Mouse (Mus musculus) spleen, postnatal 4 days (tissue): Measurements from ENCODE around the gene Vmn2r44.
"Not testable (repeated sequence)": the region's sequence is repeated elsewhere in the genome, so short reads cannot be mapped to it uniquely, and the experiment has no call there.

Experiments
- DNase-seq, 2 experiments: peaks; one replicate each; pipeline ENCODE4 v3.0.0; 2022; ENCODE audit warnings: low spot score in 2 of 2

Gene Vmn2r44

DNA sequence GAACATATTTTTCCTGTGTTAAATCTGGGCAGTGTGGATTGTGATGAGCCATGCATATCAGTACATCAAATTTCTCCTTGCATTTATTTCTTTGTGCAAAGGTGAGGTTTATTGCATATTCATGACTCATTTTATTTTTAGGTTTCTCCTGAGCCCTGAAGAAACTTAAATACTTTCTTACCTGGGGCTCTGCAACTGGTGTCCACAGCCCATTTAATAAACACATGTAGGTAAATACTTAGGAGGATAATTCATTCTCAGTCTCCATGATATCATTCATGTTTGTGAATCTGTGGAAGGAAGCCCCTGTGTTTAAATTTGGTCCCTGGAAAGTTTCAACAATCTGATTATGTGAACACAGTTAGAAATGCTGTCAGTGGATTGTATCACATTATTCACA lies at the start of gene Vmn2r44:
Vmn2r44 (minus strand) TSS at position 101 of the 400 bp plus-strand sequence.
- DNase-seq = not testable (repeated sequence)

DNA sequence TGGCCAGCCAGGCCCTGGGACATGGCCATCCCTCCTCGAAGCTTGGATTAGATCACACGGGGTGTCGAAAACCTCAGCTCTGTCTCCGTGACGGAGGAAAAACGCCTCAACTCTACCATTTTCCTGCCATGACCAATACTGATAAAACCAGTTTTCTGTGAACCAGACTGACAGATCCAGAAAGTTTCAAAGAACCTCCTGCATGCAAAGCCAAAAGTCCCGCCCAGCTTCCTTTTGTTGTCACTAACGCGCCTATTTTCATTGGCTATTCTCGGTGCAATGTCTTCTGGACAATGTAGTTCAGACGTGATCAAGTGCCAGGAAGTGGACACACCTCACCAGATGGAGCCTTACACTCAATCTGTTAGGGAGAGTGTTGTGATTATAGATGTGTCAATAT lies 25.3 kb downstream of the Vmn2r44 start:
- peak; percentile 12 to 61 for DNase-seq
